Mouse (Mus musculus): ENCODE measurements around the gene Vdac2. TPM values are rescaled to one million over a fixed set of nuclear protein-coding genes. Genes with fewer than 3 reads are reported as not detected.
A peak's percentile ranks its signal among the peaks of the same experiment; 100 is the strongest.

Gene Vdac2
- polyA plus RNA-seq, 1 experiment from 2014 or later: 276 TPM

- H3K4me2 ChIP-seq (replicated peaks; ENCODE audit: low read depth): no peak overlapping the region
- TF ChIP-seq EP300 (optimal IDR thresholded peaks at IDR 0.05) (no peak), CTCF (IDR thresholded peaks at IDR 0.05; ENCODE audit: low read depth) (peak; percentile 76)
- 0 out of 2 replicates have a peak, but pooled peaks have one; percentile 19 for ATAC-seq (ENCODE audit: low FRiP score, low TSS enrichment)
These were observed 12.4 kb upstream of the Vdac2 start for GRCm38 (mm10) chr14:21812590-21813162.

GRCm38 (mm10) chr14:21813216-21813615, 11.8 kb upstream of the Vdac2 start:
- no peak for TF ChIP-seq CTCF (IDR thresholded peaks at IDR 0.05; ENCODE audit: low read depth)
- TF ChIP-seq EP300 (optimal IDR thresholded peaks at IDR 0.05): no peak
- no peaks in the 10 kb centered on the region for H3K9me3 ChIP-seq (ENCODE audit: control insufficient read depth, low read length)
- H3K36me3 ChIP-seq (ENCODE audit: control insufficient read depth, insufficient read depth, low read length): no peaks in the 10 kb centered on the region
- WGBS: 53% methylated on average over 4 of the region's 4 CpGs
- no peaks in the 10 kb centered on the region for H3K4me1 ChIP-seq (replicated peaks; ENCODE audit: control insufficient read depth, insufficient read depth)
- no peak overlapping the region for H3K4me3 ChIP-seq (ENCODE audit: low read depth, low read length)
- no peak overlapping the region for H3K4me2 ChIP-seq (replicated peaks; ENCODE audit: low read depth)
- DNase-seq (ENCODE audit: low spot score) (no peak), ATAC-seq (ENCODE audit: low FRiP score, low TSS enrichment) (no peak)
- no peaks in the 10 kb centered on the region for H3K27me3 ChIP-seq (ENCODE audit: control insufficient read depth, insufficient read depth, low read length)
- no peak overlapping the region for H3K9ac ChIP-seq (ENCODE audit: low read length)
- no peak overlapping the region for H3K27ac ChIP-seq (replicated peaks)

More at GRCm38 (mm10) chr14:21812590-21813162, 12.4 kb upstream of the Vdac2 start:
- H3K9ac ChIP-seq (ENCODE audit: low read length): no peak overlapping the region
- H3K9me3 ChIP-seq (ENCODE audit: control insufficient read depth, low read length): no peaks in the 10 kb centered on the region
- H3K4me1 ChIP-seq (replicated peaks; ENCODE audit: control insufficient read depth, insufficient read depth): no peaks in the 10 kb centered on the region
- H3K4me3 ChIP-seq (ENCODE audit: low read depth, low read length): no peak overlapping the region
- no peak overlapping the region for H3K27ac ChIP-seq (replicated peaks)
- peak; percentile 81 for DNase-seq (ENCODE audit: low spot score)
- no peaks in the 10 kb centered on the region for H3K27me3 ChIP-seq (ENCODE audit: control insufficient read depth, insufficient read depth, low read length)
- 27% methylated on average over 14 of the region's 14 CpGs for WGBS
- no peaks in the 10 kb centered on the region for H3K36me3 ChIP-seq (ENCODE audit: control insufficient read depth, insufficient read depth, low read length)

- no peaks in the 10 kb centered on the region for H3K4me1 ChIP-seq (replicated peaks; ENCODE audit: control insufficient read depth, insufficient read depth)
- no peak for DNase-seq (ENCODE audit: low spot score)
- 74% methylated on average over 3 of the region's 3 CpGs for WGBS
- no peaks in the 10 kb centered on the region for H3K36me3 ChIP-seq (ENCODE audit: control insufficient read depth, insufficient read depth, low read length)
- H3K27me3 ChIP-seq (ENCODE audit: control insufficient read depth, insufficient read depth, low read length): no peaks in the 10 kb centered on the region
- no peak overlapping the region for H3K4me2 ChIP-seq (replicated peaks; ENCODE audit: low read depth)
- H3K9ac ChIP-seq (ENCODE audit: low read length): no peak overlapping the region
- no peak overlapping the region for H3K27ac ChIP-seq (replicated peaks)
- TF ChIP-seq EP300 (optimal IDR thresholded peaks at IDR 0.05): no peak
- no peak for TF ChIP-seq CTCF (IDR thresholded peaks at IDR 0.05; ENCODE audit: low read depth)
- no peak for ATAC-seq (ENCODE audit: low FRiP score, low TSS enrichment)
- H3K4me3 ChIP-seq (ENCODE audit: low read depth, low read length): no peak overlapping the region
- no peaks in the 10 kb centered on the region for H3K9me3 ChIP-seq (ENCODE audit: control insufficient read depth, low read length)
These were observed 11.2 kb upstream of the Vdac2 start for GRCm38 (mm10) chr14:21813847-21814246.

GRCm38 (mm10) chr14:21814606-21815005, 10.4 kb upstream of the Vdac2 start:
- Histone ChIP-seq H3K4me1 (replicated peaks; ENCODE audit: control insufficient read depth, insufficient read depth) (no peaks in the 10 kb centered on the region), H3K27ac (replicated peaks) (no peak overlapping the region), H3K27me3 (ENCODE audit: control insufficient read depth, insufficient read depth, low read length) (no peaks in the 10 kb centered on the region), H3K4me2 (replicated peaks; ENCODE audit: low read depth) (no peak overlapping the region), H3K36me3 (ENCODE audit: control insufficient read depth, insufficient read depth, low read length) (no peaks in the 10 kb centered on the region), H3K4me3 (ENCODE audit: low read depth, low read length) (no peak overlapping the region), H3K9me3 (ENCODE audit: control insufficient read depth, low read length) (no peaks in the 10 kb centered on the region), H3K9ac (ENCODE audit: low read length) (no peak overlapping the region)
- ATAC-seq (ENCODE audit: low FRiP score, low TSS enrichment) (no peak), DNase-seq (ENCODE audit: low spot score) (no peak)
- TF ChIP-seq CTCF (IDR thresholded peaks at IDR 0.05; ENCODE audit: low read depth) (no peak), EP300 (optimal IDR thresholded peaks at IDR 0.05) (no peak)
- WGBS: 90% methylated on average over 4 of the region's 4 CpGs

- WGBS: 54% methylated on average over 3 of the region's 3 CpGs
- ATAC-seq (ENCODE audit: low FRiP score, low TSS enrichment) (no peak), DNase-seq (ENCODE audit: low spot score) (no peak)
- no peaks in the 10 kb centered on the region for H3K4me1 ChIP-seq (replicated peaks; ENCODE audit: control insufficient read depth, insufficient read depth)
- no peak for TF ChIP-seq EP300 (optimal IDR thresholded peaks at IDR 0.05)
- TF ChIP-seq CTCF (IDR thresholded peaks at IDR 0.05; ENCODE audit: low read depth): no peak
- H3K27me3 ChIP-seq (ENCODE audit: control insufficient read depth, insufficient read depth, low read length): no peaks in the 10 kb centered on the region
- H3K4me2 ChIP-seq (replicated peaks; ENCODE audit: low read depth): no peak overlapping the region
- H3K9ac ChIP-seq (ENCODE audit: low read length): no peak overlapping the region
- H3K27ac ChIP-seq (replicated peaks): no peak overlapping the region
- H3K9me3 ChIP-seq (ENCODE audit: control insufficient read depth, low read length): no peaks in the 10 kb centered on the region
- H3K4me3 ChIP-seq (ENCODE audit: low read depth, low read length): no peak overlapping the region
- no peaks in the 10 kb centered on the region for H3K36me3 ChIP-seq (ENCODE audit: control insufficient read depth, insufficient read depth, low read length)
These were observed 8.8 kb upstream of the Vdac2 start for GRCm38 (mm10) chr14:21816255-21816654.

- Histone ChIP-seq H3K27me3 (ENCODE audit: control insufficient read depth, insufficient read depth, low read length) (no peaks in the 10 kb centered on the region), H3K27ac (replicated peaks) (peak overlapping the region; percentile 78; the same call in 1 of the 2 replicates), H3K36me3 (ENCODE audit: control insufficient read depth, insufficient read depth, low read length) (no peaks in the 10 kb centered on the region), H3K9ac (ENCODE audit: low read length) (no peak overlapping the region), H3K4me1 (replicated peaks; ENCODE audit: control insufficient read depth, insufficient read depth) (no peaks in the 10 kb centered on the region), H3K9me3 (ENCODE audit: control insufficient read depth, low read length) (no peaks in the 10 kb centered on the region), H3K4me3 (ENCODE audit: low read depth, low read length) (no peak overlapping the region), H3K4me2 (replicated peaks; ENCODE audit: low read depth) (no peak overlapping the region)
- TF ChIP-seq EP300 (optimal IDR thresholded peaks at IDR 0.05) (no peak), CTCF (IDR thresholded peaks at IDR 0.05; ENCODE audit: low read depth) (no peak)
- WGBS: 37% methylated on average over 4 of the region's 4 CpGs
- peak; percentile 47 for DNase-seq (ENCODE audit: low spot score)
- ATAC-seq (ENCODE audit: low FRiP score, low TSS enrichment): peak; percentile 70
These were observed 7.6 kb upstream of the Vdac2 start for GRCm38 (mm10) chr14:21817453-21817852.
